Comparison of ENCODE assay signal across 18 mouse cellular contexts in genomic region chr11:88166471-88166870, GRCm38 (mm10). TPM values are rescaled to one million over a fixed set of nuclear protein-coding genes. Genes with fewer than 3 reads are reported as not detected.
DNase-seq lines count a peak whose midpoint lies in the region; ATAC-seq and TF ChIP-seq lines count a peak whose summit lies in the region.
"Had no signal": no experiment of that assay in that cellular context is flagged by ENCODE, and none has a peak within 500 bp of the region (broad histone marks: within the 10 kb centered on the region; RNA-seq: fewer than 3 reads in every experiment).

No protein-coding gene starts in this region.

- 66% methylated on average over 7 of the region's 7 CpGs for WGBS in heart, adult 2 months
- WGBS in hindbrain, postnatal 0 days, result 76% methylated on average over 7 of the region's 7 CpGs
- WGBS in hindbrain, embryonic 11.5 days, result 89% methylated on average over 7 of the region's 7 CpGs
- 89% methylated on average over 7 of the region's 7 CpGs for WGBS in embryonic facial prominence, embryonic 10.5 days
- 88% methylated on average over 7 of the region's 7 CpGs for WGBS in limb, embryonic 15.5 days

- no peaks in the 10 kb centered on the region for H3K27me3 ChIP-seq in heart, adult 2 months (ENCODE audit: control insufficient read depth, insufficient read depth, low read length)
- no peaks in the 10 kb centered on the region for H3K27me3 ChIP-seq in hindbrain, postnatal 0 days (ENCODE audit: insufficient read depth, low read length)
- H3K27me3 ChIP-seq in hindbrain, embryonic 11.5 days (ENCODE audit: control insufficient read depth, insufficient read depth, low read length), result peaks cover 3% of the 10 kb centered on the region; the same call in 1 of the 2 replicates
- H3K27me3 ChIP-seq in embryonic facial prominence, embryonic 10.5 days (replicated peaks; ENCODE audit: low read depth, poor library complexity, severe bottlenecking), result peaks cover 37% of the 10 kb centered on the region
- peaks cover 3% of the 10 kb centered on the region; the same call in 1 of the 2 replicates for H3K27me3 ChIP-seq in limb, embryonic 15.5 days
- H3K27me3 ChIP-seq: forebrain, embryonic 15.5 days had no signal

- TF ChIP-seq EP300 in heart, adult 2 months (IDR thresholded peaks at IDR 0.05; ENCODE audit: insufficient read depth, low read depth, low read length), result no peak

- H3K79me2 ChIP-seq in heart, adult 2 months (replicated peaks; ENCODE audit: control insufficient read depth, insufficient read depth, low read length), result no peaks in the 10 kb centered on the region

- ATAC-seq in hindbrain, postnatal 0 days, result no peak
- no peak for ATAC-seq in hindbrain, embryonic 11.5 days (ENCODE audit: low FRiP score)
- ATAC-seq in limb, embryonic 15.5 days (ENCODE audit: insufficient number of reproducible peaks, low FRiP score, low TSS enrichment, low read depth), result no peak
- ATAC-seq: activated CD4-positive, CD25-positive, alpha-beta regulatory T cell, adult 4 months; forebrain, embryonic 15.5 days; inflammation-experienced regulatory T-cells, adult 6 months had no signal

- no peak overlapping the region for H3K9ac ChIP-seq in heart, adult 2 months (ENCODE audit: low read depth, low read length)
- H3K9ac ChIP-seq in hindbrain, postnatal 0 days (replicated peaks; ENCODE audit: low read length), result no peak overlapping the region
- no peak overlapping the region for H3K9ac ChIP-seq in hindbrain, embryonic 11.5 days (ENCODE audit: low read depth, low read length)
- no peak overlapping the region for H3K9ac ChIP-seq in limb, embryonic 15.5 days
- H3K9ac ChIP-seq: embryonic facial prominence, embryonic 15.5 days; forebrain, embryonic 15.5 days; liver, embryonic 15.5 days had no signal

- H3K27ac ChIP-seq in heart, adult 2 months, result peak overlapping the region; percentile 93
- peak overlapping the region; percentile 41; the same call in 1 of the 2 replicates for H3K27ac ChIP-seq in hindbrain, postnatal 0 days
- no peak overlapping the region for H3K27ac ChIP-seq in hindbrain, embryonic 11.5 days (ENCODE audit: low read depth, low read length)
- H3K27ac ChIP-seq in embryonic facial prominence, embryonic 10.5 days (replicated peaks), result peak overlapping the region; percentile 82; the same call in 1 of the 2 replicates
- peak overlapping the region; percentile 83; the same call in 1 of the 2 replicates for H3K27ac ChIP-seq in limb, embryonic 15.5 days
- H3K27ac ChIP-seq: forebrain, embryonic 15.5 days; liver, embryonic 15.5 days had no signal

- no peak for TF ChIP-seq CTCF in heart, adult 2 months (IDR thresholded peaks at IDR 0.05)
- no peak for TF ChIP-seq CTCF in hindbrain, postnatal 0 days (IDR thresholded peaks at IDR 0.05; ENCODE audit: low read depth)

- H3K4me3 ChIP-seq in heart, adult 2 months, result no peak overlapping the region
- no peak overlapping the region for H3K4me3 ChIP-seq in hindbrain, postnatal 0 days (ENCODE audit: low read length)
- H3K4me3 ChIP-seq in hindbrain, embryonic 11.5 days (ENCODE audit: low read depth, low read length), result no peak overlapping the region
- H3K4me3 ChIP-seq in embryonic facial prominence, embryonic 10.5 days, result no peak overlapping the region
- H3K4me3 ChIP-seq in limb, embryonic 15.5 days, result no peak overlapping the region
- H3K4me3 ChIP-seq: embryonic facial prominence, embryonic 15.5 days; forebrain, embryonic 15.5 days; liver, embryonic 15.5 days had no signal

- H3K4me2 ChIP-seq in hindbrain, postnatal 0 days (ENCODE audit: low read depth, low read length), result no peak overlapping the region
- no peak overlapping the region for H3K4me2 ChIP-seq in hindbrain, embryonic 11.5 days (replicated peaks; ENCODE audit: low read depth, low read length)
- H3K4me2 ChIP-seq in limb, embryonic 15.5 days, result no peak overlapping the region
- H3K4me2 ChIP-seq: embryonic facial prominence, embryonic 15.5 days; forebrain, embryonic 15.5 days; liver, embryonic 15.5 days had no signal

- H3K36me3 ChIP-seq in heart, adult 2 months (ENCODE audit: control insufficient read depth, insufficient read depth, low read length), result peaks cover 2% of the 10 kb centered on the region; the same call in 1 of the 2 replicates
- H3K36me3 ChIP-seq in hindbrain, postnatal 0 days (ENCODE audit: insufficient read depth, low read length), result no peaks in the 10 kb centered on the region
- H3K36me3 ChIP-seq in hindbrain, embryonic 11.5 days (ENCODE audit: control insufficient read depth, insufficient read depth, low read length), result no peaks in the 10 kb centered on the region
- H3K36me3 ChIP-seq in embryonic facial prominence, embryonic 10.5 days (replicated peaks), result 0 out of 2 replicates have a peak, but pooled peaks cover 9% of the 10 kb centered on the region
- 0 out of 2 replicates have a peak, but pooled peaks cover 3% of the 10 kb centered on the region for H3K36me3 ChIP-seq in limb, embryonic 15.5 days
- H3K36me3 ChIP-seq: forebrain, embryonic 15.5 days; liver, embryonic 15.5 days had no signal

- no peaks in the 10 kb centered on the region for H3K9me3 ChIP-seq in hindbrain, postnatal 0 days (ENCODE audit: low read length)
- no peaks in the 10 kb centered on the region for H3K9me3 ChIP-seq in hindbrain, embryonic 11.5 days (ENCODE audit: control insufficient read depth, low read length)
- H3K9me3 ChIP-seq in embryonic facial prominence, embryonic 10.5 days, result no peaks in the 10 kb centered on the region
- H3K9me3 ChIP-seq in limb, embryonic 15.5 days, result no peaks in the 10 kb centered on the region
- H3K9me3 ChIP-seq: embryonic facial prominence, embryonic 15.5 days; forebrain, embryonic 15.5 days; liver, embryonic 15.5 days had no signal

- no peak for TF ChIP-seq POLR2A in heart, adult 2 months (IDR thresholded peaks at IDR 0.05; ENCODE audit: insufficient read depth, low read depth, low read length)

- peaks cover 30% of the 10 kb centered on the region for H3K4me1 ChIP-seq in heart, adult 2 months (ENCODE audit: control insufficient read depth, insufficient read depth, low read length)
- peaks cover 13% of the 10 kb centered on the region for H3K4me1 ChIP-seq in hindbrain, postnatal 0 days (ENCODE audit: insufficient read depth, low read length)
- peaks cover 14% of the 10 kb centered on the region; the same call in 1 of the 2 replicates for H3K4me1 ChIP-seq in hindbrain, embryonic 11.5 days (replicated peaks; ENCODE audit: control insufficient read depth, insufficient read depth, low read length)
- peaks cover 82% of the 10 kb centered on the region for H3K4me1 ChIP-seq in embryonic facial prominence, embryonic 10.5 days
- peaks cover 43% of the 10 kb centered on the region for H3K4me1 ChIP-seq in limb, embryonic 15.5 days

- DNase-seq in heart, adult 2 months, result no peak
- no peak for DNase-seq in heart, adult 9 months (ENCODE audit: low spot score in 2 of 2)
- no peak for DNase-seq in hindbrain, postnatal 0 days (ENCODE audit: low spot score)
- no peak for DNase-seq in hindbrain, embryonic 11.5 days (ENCODE audit: low spot score)
- DNase-seq in embryonic facial prominence, embryonic 10.5 days (ENCODE audit: low spot score), result no peak
- DNase-seq in frontal cortex, postnatal 10 days (ENCODE audit: low spot score in 2 of 2), result no peak
- DNase-seq in urinary bladder, postnatal 14 days (ENCODE audit: low spot score), result no peak
- DNase-seq: B cell, adult 2 months; cerebellum, adult 8-10 months; lung, postnatal 10 days; right cerebral cortex, postnatal 25 days; thymus, postnatal 25 days had no signal

- intact Hi-C loops in heart, adult 2 months (cut with DNase I), result no loop called here

RNA-seq across cellular contexts. Expression of gene Mrps23, which starts 37.7 kb away (rescaled TPM):
- total RNA-seq in heart, adult 2 months (2021), result 100 to 1,000 TPM; 303 to 314 TPM
- 121 and 142 TPM in 2 replicates for polyA plus RNA-seq in heart, adult 2 months (2012; rRNA removed)
- 29.0 and 48.7 TPM in 2 replicates for total RNA-seq in hindbrain, postnatal 0 days (2014; rRNA removed)
- polyA plus RNA-seq in hindbrain, postnatal 0 days (2015; fragmentation: Nextera tagmentation; extraction: Ambion mirVana), result 66.4 and 67.1 TPM in 2 replicates
- 83.2 and 84.5 TPM in 2 replicates for polyA plus RNA-seq in hindbrain, embryonic 11.5 days (2014; fragmentation: Nextera tagmentation; extraction: Ambion mirVana)
- polyA plus RNA-seq in embryonic facial prominence, embryonic 10.5 days (2016; fragmentation: Nextera tagmentation; extraction: Ambion mirVana), result 60.4 and 71.7 TPM in 2 replicates
- 52.4 and 53.0 TPM in 2 replicates for polyA plus RNA-seq in limb, embryonic 15.5 days (2015; fragmentation: Nextera tagmentation; extraction: Ambion mirVana)
